Mouse (Mus musculus): ENCODE data around the gene Trmt6. TPM values are rescaled to one million over a fixed set of nuclear protein-coding genes. Genes with fewer than 3 reads are reported as not detected.

Trmt6 gene
- 2.9 and 4.3 TPM in 2 replicates for polyA plus RNA-seq (2012; rRNA removed)

DNA sequence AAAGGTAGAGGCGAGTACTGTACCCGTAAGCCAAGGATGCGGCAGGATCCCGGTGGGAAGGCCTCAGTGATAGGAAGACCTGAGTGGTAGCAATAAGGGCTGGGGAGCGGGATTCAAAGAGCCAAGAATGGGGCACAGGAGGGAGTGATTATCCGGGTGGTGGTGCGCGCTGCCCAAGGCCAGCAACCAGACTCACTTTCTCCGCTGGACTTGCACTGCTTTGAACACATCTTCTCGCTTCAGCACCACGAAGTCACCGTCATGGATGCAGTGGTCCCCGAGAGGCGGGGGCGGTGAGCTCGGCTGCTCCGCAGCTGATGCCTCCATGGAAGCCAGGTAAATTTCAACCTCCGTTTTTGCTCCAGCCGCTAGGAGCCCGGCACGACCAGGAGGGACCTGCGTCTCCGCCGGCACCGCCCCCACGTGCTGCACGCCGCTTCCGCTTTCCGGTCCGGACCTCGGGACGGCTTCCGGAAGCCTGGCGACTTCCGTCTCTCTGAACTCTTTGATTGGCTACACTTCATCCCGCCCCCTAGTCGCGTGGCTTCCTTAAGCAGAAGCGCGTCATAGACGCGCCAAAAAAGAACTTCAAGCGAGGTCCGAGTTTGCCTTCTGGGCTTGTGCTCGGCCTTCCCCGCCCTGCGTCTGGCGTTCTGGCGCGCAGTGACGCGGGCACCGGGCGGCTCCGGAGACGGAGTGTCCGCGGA is at the start of gene Trmt6, which contains the start of gene Mcm8:
Trmt6 (minus strand) TSS at position 448 of the 707 bp plus-strand sequence.
Mcm8 (plus strand) TSS at position 534 of the 707 bp plus-strand sequence.
- Histone ChIP-seq H3K36me3 (ENCODE audit: control insufficient read depth, insufficient read depth, low read length) (no peaks in the 10 kb centered on the region), H3K27me3 (replicated peaks; ENCODE audit: control insufficient read depth, insufficient read depth, low read length) (no peaks in the 10 kb centered on the region), H3K4me1 (ENCODE audit: control insufficient read depth, insufficient read depth, low read length) (no peaks in the 10 kb centered on the region; the same call in 1 of the 2 replicates), H3K27ac (ENCODE audit: insufficient read depth, low read depth, low read length) (no peak within 1 kb of the TSS), H3K4me3 (ENCODE audit: insufficient read depth, low read depth, low read length) (peak within 1 kb of the TSS; percentile 98)
- DNase-seq, result peak; percentile 96
- under 1% methylated on average over 59 of the region's 59 CpGs for WGBS
- TF ChIP-seq POLR2A (IDR thresholded peaks at IDR 0.05; ENCODE audit: low read depth, low read length) (no peak), CTCF (conservative IDR thresholded peaks at IDR 0.05; ENCODE audit: insufficient read depth, insufficient read length, low read depth, low read length) (peak; percentile 21; the same call in 1 of the 2 replicates)

DNA sequence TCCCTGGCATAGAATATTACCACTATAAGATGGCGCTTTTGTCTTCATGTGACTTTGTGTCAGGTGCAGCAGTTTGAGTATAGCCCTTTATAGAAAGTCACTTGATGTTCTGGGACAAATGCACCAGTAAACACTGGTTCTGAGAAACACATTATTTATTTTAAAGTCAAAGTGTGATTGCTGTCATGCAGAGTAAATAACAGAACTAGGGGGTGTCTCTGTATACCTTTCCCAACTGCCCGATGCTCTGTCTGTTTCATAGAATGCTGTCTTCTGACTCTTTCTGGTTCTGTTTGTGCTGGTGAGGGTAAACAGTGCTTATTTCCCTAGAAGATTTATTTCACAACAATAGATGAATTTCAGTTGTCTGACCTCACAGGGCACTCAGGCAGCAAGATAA is 47.5 kb upstream of the Trmt6 start:
- H3K36me3 ChIP-seq (ENCODE audit: control insufficient read depth, insufficient read depth, low read length), result peaks cover 2% of the 10 kb centered on the region
- H3K4me3 ChIP-seq (ENCODE audit: insufficient read depth, low read depth, low read length), result no peak overlapping the region
- WGBS, result 96% methylated on average over 2 of the region's 2 CpGs
- no peak for TF ChIP-seq CTCF (conservative IDR thresholded peaks at IDR 0.05; ENCODE audit: insufficient read depth, insufficient read length, low read depth, low read length)
- TF ChIP-seq POLR2A (IDR thresholded peaks at IDR 0.05; ENCODE audit: low read depth, low read length), result no peak
- H3K27me3 ChIP-seq (replicated peaks; ENCODE audit: control insufficient read depth, insufficient read depth, low read length), result no peaks in the 10 kb centered on the region
- H3K27ac ChIP-seq (ENCODE audit: insufficient read depth, low read depth, low read length), result no peak overlapping the region
- no peak for DNase-seq
- no peaks in the 10 kb centered on the region for H3K4me1 ChIP-seq (ENCODE audit: control insufficient read depth, insufficient read depth, low read length)

DNA sequence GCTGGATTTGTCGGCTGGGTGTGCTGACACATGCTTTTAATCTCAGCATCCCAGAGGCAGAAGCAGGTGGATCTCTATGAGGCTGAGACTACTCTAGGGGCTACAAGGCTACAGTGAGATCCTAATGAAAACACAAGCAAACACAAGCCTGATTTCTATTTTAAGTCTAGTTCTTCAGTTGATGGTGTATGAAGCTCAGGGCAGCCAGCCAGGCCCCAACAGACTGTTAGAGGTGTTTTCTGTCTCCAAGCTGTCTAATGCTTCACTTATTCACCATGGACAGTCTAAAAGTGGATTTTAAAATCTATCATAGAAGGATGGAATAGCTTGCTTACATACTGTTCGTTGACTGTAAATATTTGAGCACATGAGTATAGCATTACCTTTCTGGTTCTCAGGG is 45.6 kb upstream of the Trmt6 start:
- WGBS, result 94% methylated on average over 2 of the region's 2 CpGs
- Histone ChIP-seq H3K4me1 (ENCODE audit: control insufficient read depth, insufficient read depth, low read length) (no peaks in the 10 kb centered on the region), H3K4me3 (ENCODE audit: insufficient read depth, low read depth, low read length) (no peak overlapping the region), H3K27ac (ENCODE audit: insufficient read depth, low read depth, low read length) (no peak overlapping the region), H3K27me3 (replicated peaks; ENCODE audit: control insufficient read depth, insufficient read depth, low read length) (no peaks in the 10 kb centered on the region), H3K36me3 (ENCODE audit: control insufficient read depth, insufficient read depth, low read length) (peaks cover 2% of the 10 kb centered on the region)
- TF ChIP-seq CTCF (conservative IDR thresholded peaks at IDR 0.05; ENCODE audit: insufficient read depth, insufficient read length, low read depth, low read length) (no peak), POLR2A (IDR thresholded peaks at IDR 0.05; ENCODE audit: low read depth, low read length) (no peak)
- no peak for DNase-seq

DNA sequence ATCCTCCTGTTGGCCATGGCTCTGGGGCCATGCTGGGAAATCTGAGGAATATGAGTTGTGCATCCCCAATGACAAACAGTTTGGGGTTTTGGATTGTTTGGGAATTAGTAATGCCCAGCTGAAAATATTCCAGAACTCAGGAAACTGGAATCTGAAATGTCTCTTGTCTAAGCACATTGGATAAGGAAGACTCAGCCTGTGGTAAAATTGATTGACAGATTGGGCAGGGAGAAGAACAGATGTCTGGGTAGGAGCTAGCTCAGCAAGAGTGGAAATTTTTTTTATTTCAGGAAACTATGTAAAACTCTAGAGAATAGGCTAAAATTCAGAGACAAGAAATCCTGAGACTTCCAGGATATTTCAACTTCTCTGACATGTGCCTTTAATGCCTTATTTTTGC is 44.6 kb upstream of the Trmt6 start:
- no peak overlapping the region for H3K27ac ChIP-seq (ENCODE audit: insufficient read depth, low read depth, low read length)
- H3K4me3 ChIP-seq (ENCODE audit: insufficient read depth, low read depth, low read length), result no peak overlapping the region
- H3K4me1 ChIP-seq (ENCODE audit: control insufficient read depth, insufficient read depth, low read length), result no peaks in the 10 kb centered on the region
- TF ChIP-seq POLR2A (IDR thresholded peaks at IDR 0.05; ENCODE audit: low read depth, low read length), result no peak
- no peak for TF ChIP-seq CTCF (conservative IDR thresholded peaks at IDR 0.05; ENCODE audit: insufficient read depth, insufficient read length, low read depth, low read length)
- no peaks in the 10 kb centered on the region for H3K27me3 ChIP-seq (replicated peaks; ENCODE audit: control insufficient read depth, insufficient read depth, low read length)
- H3K36me3 ChIP-seq (ENCODE audit: control insufficient read depth, insufficient read depth, low read length), result no peaks in the 10 kb centered on the region; the same call in none of the 2 replicates
- no peak for DNase-seq

DNA sequence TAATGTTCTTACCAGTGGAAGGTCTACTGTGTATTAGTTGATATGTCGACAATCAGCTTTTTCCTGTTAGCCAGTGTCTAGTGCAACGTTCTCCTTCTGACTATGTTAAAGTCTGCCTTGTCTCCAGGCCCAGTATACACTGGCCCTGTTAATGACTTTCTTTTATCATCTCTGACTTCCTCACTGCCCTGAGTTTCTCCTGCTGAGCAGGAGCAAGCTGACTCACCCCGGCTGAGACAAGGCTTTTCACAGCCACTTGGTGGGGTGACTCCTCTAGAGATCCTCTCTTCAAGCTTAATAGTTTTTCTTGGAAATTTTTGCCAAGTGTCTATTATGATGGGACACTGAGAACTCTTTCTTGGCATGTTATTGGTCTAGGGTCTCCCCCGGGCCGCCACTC is 40.5 kb upstream of the Trmt6 start:
- H3K27ac ChIP-seq (ENCODE audit: insufficient read depth, low read depth, low read length), result no peak overlapping the region
- DNase-seq, result no peak
- WGBS, result 76% methylated on average over 5 of the region's 5 CpGs

DNA sequence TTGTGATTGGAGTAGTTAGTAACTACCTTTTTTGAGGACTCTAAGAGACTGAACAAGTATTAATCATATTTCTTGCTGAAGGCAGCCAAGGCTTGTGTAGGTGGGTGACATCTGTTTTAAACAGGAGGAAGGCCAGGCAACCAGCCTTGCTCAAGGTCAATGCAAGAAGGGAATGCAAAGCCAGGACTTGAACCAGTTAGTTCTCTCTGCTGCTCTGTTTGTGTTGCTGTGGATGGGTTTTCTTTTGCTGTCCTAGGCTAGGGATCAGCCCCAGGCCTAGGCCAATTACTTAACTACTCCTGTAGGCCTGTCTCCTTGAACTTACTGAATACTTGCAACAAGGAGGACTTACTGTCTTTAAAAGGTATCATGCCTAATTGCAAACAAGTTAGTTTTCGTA is 37.2 kb upstream of the Trmt6 start:
- no peak for TF ChIP-seq POLR2A (IDR thresholded peaks at IDR 0.05; ENCODE audit: low read depth, low read length)
- TF ChIP-seq CTCF (conservative IDR thresholded peaks at IDR 0.05; ENCODE audit: insufficient read depth, insufficient read length, low read depth, low read length), result no peak
- 98% methylated on average over 1 of the region's 1 CpGs for WGBS
- H3K27ac ChIP-seq (ENCODE audit: insufficient read depth, low read depth, low read length), result no peak overlapping the region

More for the DNA sequence above, 40.5 kb upstream of the Trmt6 start:
- TF ChIP-seq POLR2A (IDR thresholded peaks at IDR 0.05; ENCODE audit: low read depth, low read length) (no peak), CTCF (conservative IDR thresholded peaks at IDR 0.05; ENCODE audit: insufficient read depth, insufficient read length, low read depth, low read length) (no peak)
- no peaks in the 10 kb centered on the region for H3K27me3 ChIP-seq (replicated peaks; ENCODE audit: control insufficient read depth, insufficient read depth, low read length)
- H3K36me3 ChIP-seq (ENCODE audit: control insufficient read depth, insufficient read depth, low read length), result no peaks in the 10 kb centered on the region; the same call in 1 of the 2 replicates
- H3K4me1 ChIP-seq (ENCODE audit: control insufficient read depth, insufficient read depth, low read length), result no peaks in the 10 kb centered on the region
- H3K4me3 ChIP-seq (ENCODE audit: insufficient read depth, low read depth, low read length), result no peak overlapping the region

DNA sequence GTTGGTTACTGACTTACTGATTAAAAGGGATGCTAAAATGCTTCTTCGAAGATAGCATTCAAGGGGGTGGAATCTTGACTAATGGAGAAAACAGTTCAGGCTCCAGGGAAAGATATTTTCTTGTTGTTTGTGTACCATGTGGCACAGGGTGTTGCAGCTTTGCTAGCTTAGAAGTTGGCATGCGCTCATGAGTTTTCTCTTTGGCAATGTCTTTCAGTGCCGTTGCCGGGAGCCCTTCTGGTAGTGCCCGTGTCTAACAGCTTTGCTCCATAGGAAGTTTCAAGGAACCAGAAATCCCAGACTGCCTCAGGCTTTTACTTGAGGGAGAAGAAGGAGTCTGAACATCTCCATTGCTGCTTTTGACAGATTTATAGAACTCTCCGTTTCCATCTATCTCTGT is 33.3 kb upstream of the Trmt6 start:
- no peaks in the 10 kb centered on the region; the same call in 1 of the 2 replicates for H3K36me3 ChIP-seq (ENCODE audit: control insufficient read depth, insufficient read depth, low read length)
- 67% methylated on average over 6 of the region's 6 CpGs for WGBS
- H3K27me3 ChIP-seq (replicated peaks; ENCODE audit: control insufficient read depth, insufficient read depth, low read length), result no peaks in the 10 kb centered on the region
- no peak overlapping the region for H3K4me3 ChIP-seq (ENCODE audit: insufficient read depth, low read depth, low read length)
- no peak overlapping the region for H3K27ac ChIP-seq (ENCODE audit: insufficient read depth, low read depth, low read length)
- DNase-seq, result peak; percentile 25
- peaks cover 12% of the 10 kb centered on the region for H3K4me1 ChIP-seq (ENCODE audit: control insufficient read depth, insufficient read depth, low read length)
- TF ChIP-seq POLR2A (IDR thresholded peaks at IDR 0.05; ENCODE audit: low read depth, low read length) (no peak), CTCF (conservative IDR thresholded peaks at IDR 0.05; ENCODE audit: insufficient read depth, insufficient read length, low read depth, low read length) (no peak)

More for the DNA sequence above, 37.2 kb upstream of the Trmt6 start:
- H3K4me3 ChIP-seq (ENCODE audit: insufficient read depth, low read depth, low read length), result no peak overlapping the region
- no peaks in the 10 kb centered on the region; the same call in none of the 2 replicates for H3K36me3 ChIP-seq (ENCODE audit: control insufficient read depth, insufficient read depth, low read length)
- H3K4me1 ChIP-seq (ENCODE audit: control insufficient read depth, insufficient read depth, low read length), result peaks cover 5% of the 10 kb centered on the region
- H3K27me3 ChIP-seq (replicated peaks; ENCODE audit: control insufficient read depth, insufficient read depth, low read length), result no peaks in the 10 kb centered on the region
- DNase-seq, result no peak
